Mouse (Mus musculus) liver, embryonic 14.5 days (tissue): ENCODE measurements at regions not wholly inside any gene's neighbourhood (a gene's known extent, or its start where the extent isn't known, plus 50 kb on each side); places are given as distances from the start of the nearest gene placed in this dataset.

ENCODE experiments used
- ATAC-seq: fragments of 200-750 bp; cut with Nextera tagmentation; 2 replicates; pipeline ENCODE4 v1.8.0; 2017; ENCODE audit warnings: moderate number of reproducible peaks, mild to moderate bottlenecking, moderate library complexity; ENCODE audit not compliant: insufficient read depth
- DNase-seq, 3 experiments: peaks; one replicate each; pipeline ENCODE4 v3.0.0-alpha.2; 2012 to 2013; ENCODE audit warnings: low read depth in 3 of 3, low spot score in 3 of 3
- H3K27ac ChIP-seq: fragments of 300-500 bp; sonication (generic); 2 replicates; pipeline ENCODE4 v1.5.1; 2014; ENCODE audit warnings: moderate library complexity, mild to moderate bottlenecking, control low read depth, inconsistent platforms
- H3K27me3 ChIP-seq: fragments of 300-500 bp; sonication (generic); 2 replicates; pipeline ENCODE4 v1.6.1; 2014; ENCODE audit warnings: mild to moderate bottlenecking, low read length, moderate library complexity; ENCODE audit not compliant: control insufficient read depth, insufficient read depth
- H3K36me3 ChIP-seq: fragments of 300-500 bp; sonication (generic); replicated peaks from 2 replicates; pipeline ENCODE4 v1.6.1; 2014; ENCODE audit warnings: low read depth; ENCODE audit not compliant: control insufficient read depth, insufficient read depth
- H3K4me1 ChIP-seq, 2 experiments: fragments of 200-500 bp in 1 of 2; fragments of 300-500 bp in 1 of 2; sonication (generic) in 1 of 2; replicated peaks; 2 replicates each; pipeline ENCODE4 v1.6.1; 2012 to 2014; ENCODE audit warnings: antibody characterized with exemption in 1 of 2, inconsistent platforms in 1 of 2, low read length in 1 of 2; ENCODE audit not compliant: control insufficient read depth in 2 of 2, insufficient read depth in 2 of 2
- H3K4me2 ChIP-seq: fragments of 300-500 bp; sonication (generic); 2 replicates; pipeline ENCODE4 v1.6.1; 2014; ENCODE audit warnings: low read depth, mild to moderate bottlenecking, control low read depth, moderate library complexity
- H3K4me3 ChIP-seq, 2 experiments: fragments of 200-500 bp in 1 of 2; fragments of 300-500 bp in 1 of 2; sonication (generic) in 1 of 2; 2 replicates each; pipeline ENCODE4 v1.5.1; 2012 to 2014; ENCODE audit warnings: low read depth in 2 of 2, low read length in 2 of 2, mild to moderate bottlenecking in 2 of 2, control low read depth in 1 of 2, inconsistent platforms in 1 of 2, moderate library complexity in 1 of 2; ENCODE audit not compliant: insufficient read depth in 1 of 2
- H3K9ac ChIP-seq: fragments of 300-500 bp; sonication (generic); replicated peaks from 2 replicates; pipeline ENCODE4 v1.6.1; 2014; ENCODE audit warnings: mild to moderate bottlenecking, control low read depth, moderate library complexity
- H3K9me3 ChIP-seq: fragments of 300-500 bp; sonication (generic); 2 replicates; pipeline ENCODE4 v1.6.1; 2016; ENCODE audit warnings: low read length, mixed read lengths; ENCODE audit not compliant: control insufficient read depth
- CTCF ChIP-seq: IDR thresholded peaks from 2 replicates; pipeline ENCODE4 v1.5.1; 2016; ENCODE audit warnings: antibody characterized with exemption, low read depth, control low read depth
- EP300 ChIP-seq: IDR thresholded peaks from 2 replicates; pipeline ENCODE4 v1.6.1; 2016; ENCODE audit warnings: antibody characterized with exemption, low read depth
- WGBS: fragments of 180-500 bp; shearing (Covaris S2); extraction: QIAGEN DNeasy Blood & Tissue Kit; methylation state at CpG from one replicate; pipeline ENCODE4 v1.1.7; 2014; ENCODE audit not compliant: insufficient replicate concordance; 5-methylcytosine and 5-hydroxymethylcytosine counted together

GRCm38 (mm10) chr17:93986932-93987331 lies 762.9 kb downstream of the Mettl4 start:
- Histone ChIP-seq H3K4me2 (no peak overlapping the region), H3K9me3 (no peaks in the 10 kb centered on the region), H3K9ac (no peak overlapping the region), H3K36me3 (no peaks in the 10 kb centered on the region), H3K27me3 (no peaks in the 10 kb centered on the region), H3K27ac (no peak overlapping the region), H3K4me1 (no peaks in the 10 kb centered on the region), H3K4me3 (no peak overlapping the region)
- ATAC-seq (0 out of 2 replicates have a peak, but pooled peaks have one; percentile 11), DNase-seq (no peak)
- 67% methylated on average over 2 of the region's 2 CpGs for WGBS
- TF ChIP-seq CTCF (no peak), EP300 (no peak)
